Mouse (Mus musculus) T-helper 17 cell (primary cell): ENCODE measurements around the gene Bbx.

Experiments used
- in situ Hi-C, 2 experiments: fragments of 300-600 bp; cut with MboI, MseI; formaldehyde crosslinking; loops; 1 replicate in 1 of 2; 2 replicates in 1 of 2; pipeline ENCODE4 v1.15.1; 2025; ENCODE audit warnings: high pct_unique_total_duplicates in 2 of 2

The Bbx gene

DNA sequence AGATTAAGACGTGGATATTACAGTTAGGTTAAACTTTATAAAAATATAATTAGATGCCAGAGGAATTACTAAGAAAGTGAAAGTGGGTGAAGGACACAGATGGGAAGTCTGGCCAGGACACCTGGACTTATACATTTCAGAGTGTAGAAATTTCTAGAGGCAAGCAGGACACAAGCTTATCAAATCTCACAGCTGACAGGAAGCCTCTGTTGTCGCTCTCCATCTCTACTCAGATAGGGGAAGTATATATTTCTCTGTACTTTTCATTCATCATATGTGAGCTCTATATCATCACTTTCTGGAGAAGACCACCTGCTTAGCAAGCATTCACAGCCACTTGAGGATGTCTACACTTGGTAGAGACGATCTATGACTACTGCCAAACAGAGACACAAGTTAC lies 113.9 kb downstream of the Bbx start:
- in situ Hi-C loops = loop anchor here in 1 of 2 experiments (5.0 kb wide), 1 partner anchor 61 kb away; no protein-coding TSS in a partner anchor

DNA sequence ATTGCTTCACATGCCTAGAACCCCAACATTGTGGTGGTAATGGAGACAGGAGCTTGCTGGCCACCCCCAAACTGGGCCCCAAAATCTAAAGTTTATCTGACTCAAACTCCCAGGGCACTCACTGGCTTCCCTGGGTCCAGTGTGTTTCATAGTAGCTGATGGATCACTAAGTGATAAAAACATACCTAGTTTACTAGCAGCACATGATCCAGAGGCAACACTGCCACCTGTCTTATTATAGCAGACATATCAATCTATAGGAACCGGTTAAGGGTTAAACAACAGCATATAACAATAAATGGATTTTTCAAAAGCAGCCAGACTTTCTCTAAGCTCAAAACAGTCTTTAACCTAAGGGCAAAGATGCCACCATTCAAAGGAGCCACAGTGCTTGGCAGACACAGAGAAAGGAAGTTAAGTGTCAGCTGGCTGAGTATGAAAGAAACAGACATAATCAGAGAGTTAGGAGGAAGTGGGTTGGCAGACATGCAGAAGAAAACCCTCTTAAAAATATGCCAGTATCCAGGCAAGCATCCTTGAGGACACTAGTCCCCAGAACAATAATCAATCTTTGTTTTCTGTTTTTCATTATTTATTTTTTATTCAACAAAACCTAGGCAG lies 116.7 kb downstream of the Bbx start:
- in situ Hi-C loops = loop anchor here in 1 of 2 experiments (5.0 kb wide), 1 partner anchor 58 kb away; no protein-coding TSS in a partner anchor

DNA sequence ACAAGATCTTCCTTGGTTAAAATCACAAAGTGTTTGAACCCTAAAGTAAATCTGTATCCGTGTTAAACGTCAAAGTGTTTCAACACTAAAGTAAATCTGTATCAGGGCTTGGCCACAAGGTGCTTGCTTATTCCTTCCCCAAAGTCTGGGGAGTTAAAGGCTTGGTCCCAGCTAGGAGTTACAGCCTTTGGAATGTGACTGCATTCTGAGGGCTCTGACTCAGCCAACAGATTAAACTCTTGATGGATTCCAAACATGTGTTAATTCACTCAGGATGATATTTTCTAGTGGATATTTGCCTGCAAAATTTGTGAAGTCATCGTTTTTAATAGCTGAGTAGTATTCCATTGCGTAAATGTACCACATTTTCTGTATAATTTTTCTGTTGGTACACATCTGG lies 120.6 kb downstream of the Bbx start:
- in situ Hi-C loops = no loop called here

GRCm38 (mm10) chr16:50309411-50310042 lies 122.7 kb downstream of the Bbx start:
- in situ Hi-C loops = no loop called here

- in situ Hi-C loops = no loop called here
These were observed 123.9 kb downstream of the Bbx start for GRCm38 (mm10) chr16:50308256-50308655.

- in situ Hi-C loops = no loop called here
These were observed 125.0 kb downstream of the Bbx start for GRCm38 (mm10) chr16:50307231-50307630.

- in situ Hi-C loops = no loop called here
These were observed 125.5 kb downstream of the Bbx start for GRCm38 (mm10) chr16:50306727-50307126.

GRCm38 (mm10) chr16:50305156-50305555 lies 127.0 kb downstream of the Bbx start:
- in situ Hi-C loops = no loop called here

DNA sequence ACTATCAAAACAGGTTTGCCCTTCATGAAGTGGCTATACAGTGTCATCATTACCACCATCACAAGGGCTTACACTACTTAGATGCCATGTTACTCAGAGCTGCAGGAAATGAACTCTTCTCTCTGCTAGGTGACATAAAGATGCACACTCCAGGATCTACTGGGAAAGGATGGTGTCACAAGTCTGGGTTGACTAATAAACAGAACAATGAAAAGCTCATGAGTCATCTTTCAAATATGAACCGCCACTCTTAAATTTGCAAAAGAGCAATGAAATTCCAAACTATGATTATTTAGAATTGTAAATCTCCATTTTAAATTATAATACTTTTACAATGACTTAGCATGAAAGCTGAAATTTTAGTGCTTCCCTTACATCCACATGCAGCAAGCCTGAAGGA lies 129.6 kb downstream of the Bbx start:
- in situ Hi-C loops = no loop called here

- in situ Hi-C loops = no loop called here
These were observed 133.3 kb downstream of the Bbx start for GRCm38 (mm10) chr16:50298743-50299443.

DNA sequence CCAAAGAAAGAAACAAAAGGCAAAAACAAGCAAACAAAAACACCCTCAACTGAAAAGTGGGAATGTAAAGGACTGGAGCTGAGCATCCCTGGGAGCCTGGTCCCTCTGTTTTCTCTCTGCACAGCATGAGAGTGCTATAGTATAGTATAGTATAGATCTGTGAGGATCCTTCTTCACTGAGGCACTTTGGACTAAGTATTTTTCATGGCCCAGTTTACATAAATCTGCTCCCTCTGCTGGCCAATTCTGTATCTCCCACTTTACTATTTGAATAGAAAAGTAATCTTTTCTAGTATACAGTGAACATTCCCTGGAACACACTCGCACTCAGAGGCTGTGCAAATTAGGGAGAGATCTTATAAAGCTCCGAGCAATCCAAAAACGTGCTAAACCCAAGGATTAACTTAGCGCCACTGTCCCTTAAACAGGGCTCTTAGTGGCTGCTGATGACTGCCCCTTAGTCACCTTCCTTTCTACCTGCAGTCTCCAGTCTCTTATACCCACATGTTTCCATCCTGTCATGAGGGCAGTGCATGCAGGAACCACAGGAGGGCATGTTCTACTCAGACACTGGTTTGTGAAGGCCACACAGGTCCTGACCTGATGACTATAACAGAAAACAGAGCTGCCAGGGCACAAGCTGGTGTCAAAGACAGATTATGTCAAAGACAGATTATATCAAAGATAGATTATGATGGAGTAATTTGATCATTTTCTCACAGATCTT lies 138.5 kb downstream of the Bbx start:
- in situ Hi-C loops = no loop called here

DNA sequence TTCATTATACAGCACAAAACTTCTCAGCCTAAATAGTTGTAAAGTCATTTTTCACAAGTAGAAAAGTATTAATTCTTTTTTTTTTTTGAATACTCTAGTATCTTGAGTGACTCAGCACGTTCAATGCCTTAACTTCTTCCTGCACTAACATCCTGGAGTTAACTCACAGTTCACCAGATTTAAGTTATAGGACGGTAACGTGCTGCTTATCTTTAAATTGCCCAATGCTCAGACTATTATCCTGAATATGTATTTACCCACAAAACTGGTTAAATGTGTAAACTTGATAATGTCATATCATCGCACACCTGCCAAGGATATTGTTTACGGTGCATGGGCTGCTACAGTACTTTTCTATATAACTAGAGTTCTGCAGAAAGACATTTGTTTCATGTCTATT lies 139.4 kb downstream of the Bbx start:
- in situ Hi-C loops = no loop called here

- in situ Hi-C loops = no loop called here
These were observed 142.4 kb downstream of the Bbx start for GRCm38 (mm10) chr16:50289764-50290163.

DNA sequence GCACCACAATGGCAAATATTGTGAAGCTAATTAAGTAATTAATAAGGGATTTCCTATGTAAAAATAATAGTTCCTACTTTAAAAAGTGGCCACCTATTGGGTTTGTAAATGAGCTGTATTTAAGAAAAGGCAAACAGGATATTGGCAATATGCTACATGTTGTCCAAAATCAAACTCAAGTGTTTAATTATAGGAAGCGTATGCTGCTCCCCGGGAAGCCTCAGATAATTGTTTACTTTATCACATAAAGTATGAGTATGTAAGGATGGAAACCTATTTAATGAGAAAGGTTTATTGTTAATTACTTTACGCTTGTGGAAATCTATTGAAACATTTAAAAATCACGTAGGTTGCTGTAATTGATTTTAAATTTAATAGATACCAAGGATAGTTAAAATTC lies 159.4 kb downstream of the Bbx start:
- in situ Hi-C loops = loop anchor here in 1 of 2 experiments (25.0 kb wide), 1 partner anchor 464 kb away; no protein-coding TSS in a partner anchor

GRCm38 (mm10) chr16:50262647-50263046 lies 169.5 kb downstream of the Bbx start:
- in situ Hi-C loops = loop anchor here (10.0 to 25.0 kb wide), 2 partner anchors 475 to 482 kb away; no protein-coding TSS in a partner anchor

DNA sequence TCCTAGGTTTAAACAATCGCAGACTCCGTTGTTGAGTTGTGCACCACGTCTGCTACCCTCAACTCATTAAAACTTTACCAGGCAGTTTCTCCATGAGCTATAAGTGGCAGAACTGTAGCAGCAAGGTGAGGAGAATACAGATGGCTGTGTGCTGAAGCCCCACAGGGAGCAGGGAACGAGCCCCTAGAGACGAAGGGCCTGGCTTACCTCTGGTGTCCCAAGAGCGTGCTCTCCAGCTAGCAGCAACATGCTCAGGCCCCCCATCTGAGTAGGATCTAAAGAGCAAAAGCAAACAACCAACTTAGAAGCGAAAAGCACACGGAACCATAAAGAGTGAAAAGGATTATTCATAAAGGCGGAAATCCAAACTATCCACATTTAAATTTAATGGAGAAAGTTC lies 170.0 kb downstream of the Bbx start:
- in situ Hi-C loops = loop anchor here (10.0 to 25.0 kb wide), 2 partner anchors 475 to 483 kb away; no protein-coding TSS in a partner anchor

DNA sequence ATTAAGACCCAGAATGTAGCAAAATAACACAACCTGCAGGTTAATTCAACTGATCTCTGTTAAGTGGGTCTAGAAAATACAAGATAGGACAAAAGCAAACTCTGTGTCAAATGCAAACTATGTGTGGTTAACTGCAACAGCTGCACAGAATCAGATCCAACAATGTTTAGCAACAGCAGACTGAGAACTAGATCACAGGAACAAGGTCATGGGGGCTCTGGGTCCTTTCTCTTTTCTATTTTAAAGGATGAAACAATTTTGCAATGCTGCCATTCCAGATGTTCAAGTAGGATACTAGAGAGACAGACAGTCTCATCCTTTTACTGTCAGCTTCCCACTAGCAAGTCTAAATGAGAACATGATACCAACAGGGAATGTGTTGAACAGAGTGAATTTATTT lies 170.4 kb downstream of the Bbx start:
- in situ Hi-C loops = loop anchor here (10.0 to 25.0 kb wide), 2 partner anchors 476 to 483 kb away; no protein-coding TSS in a partner anchor

DNA sequence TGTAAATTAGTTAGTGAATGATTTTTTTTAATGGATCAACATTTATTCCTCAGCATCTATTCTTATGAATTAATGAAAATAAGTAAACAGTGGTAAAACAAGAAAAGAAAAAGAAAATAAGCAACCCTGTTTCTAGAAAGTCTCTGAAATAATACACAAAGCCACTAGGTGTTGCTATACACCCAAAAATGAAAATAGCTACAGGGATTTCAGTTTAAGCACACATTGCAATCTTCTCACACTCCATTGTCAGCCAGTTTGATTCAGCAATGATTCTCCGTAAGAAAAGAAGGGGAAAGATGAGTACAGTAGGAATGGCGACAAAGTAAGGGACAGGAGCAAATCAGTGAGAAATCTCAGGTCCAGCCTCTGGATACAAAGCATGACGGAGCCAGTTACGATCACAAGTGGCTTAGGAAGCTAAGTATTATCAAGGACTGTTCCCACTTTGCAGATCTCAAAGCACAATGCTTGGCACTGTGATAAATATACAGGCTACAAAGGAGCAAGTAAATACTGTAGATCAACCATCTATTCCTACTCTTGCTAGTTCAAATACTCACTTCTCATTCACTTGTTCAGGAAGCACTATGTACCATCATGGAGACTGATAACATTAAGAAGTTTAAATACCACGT lies 177.5 kb downstream of the Bbx start:
- in situ Hi-C loops = loop anchor here (5.0 to 25.0 kb wide), 2 partner anchors 63 to 483 kb away; no protein-coding TSS in a partner anchor

DNA sequence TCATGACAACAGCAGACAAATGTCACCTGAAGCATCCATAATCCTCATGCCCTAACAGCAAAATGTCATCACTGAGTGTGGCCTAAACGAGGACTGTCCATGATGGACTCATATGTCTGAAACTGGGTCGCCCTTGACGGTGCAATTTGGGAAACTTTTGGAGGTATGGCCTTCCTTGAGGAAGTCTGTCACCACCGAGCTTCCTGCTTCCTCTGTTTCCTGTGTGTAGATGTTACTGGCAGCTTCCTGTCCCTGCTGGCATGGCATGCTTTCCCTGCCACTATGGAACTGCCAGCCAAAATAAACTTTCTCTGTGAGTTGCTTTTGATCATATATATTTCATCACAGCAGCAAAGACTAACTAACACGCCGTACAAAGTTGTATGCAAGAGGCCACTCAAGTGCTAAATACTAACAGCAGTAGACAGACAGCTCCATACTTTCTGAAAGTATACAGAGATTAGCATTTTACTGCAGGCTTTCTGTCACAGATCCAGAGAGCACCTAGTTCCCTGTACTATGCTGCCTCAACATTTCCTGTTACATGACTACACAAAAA lies 180.7 kb downstream of the Bbx start:
- in situ Hi-C loops = loop anchor here in 1 of 2 experiments (25.0 kb wide), 1 partner anchor 486 kb away; no protein-coding TSS in a partner anchor

DNA sequence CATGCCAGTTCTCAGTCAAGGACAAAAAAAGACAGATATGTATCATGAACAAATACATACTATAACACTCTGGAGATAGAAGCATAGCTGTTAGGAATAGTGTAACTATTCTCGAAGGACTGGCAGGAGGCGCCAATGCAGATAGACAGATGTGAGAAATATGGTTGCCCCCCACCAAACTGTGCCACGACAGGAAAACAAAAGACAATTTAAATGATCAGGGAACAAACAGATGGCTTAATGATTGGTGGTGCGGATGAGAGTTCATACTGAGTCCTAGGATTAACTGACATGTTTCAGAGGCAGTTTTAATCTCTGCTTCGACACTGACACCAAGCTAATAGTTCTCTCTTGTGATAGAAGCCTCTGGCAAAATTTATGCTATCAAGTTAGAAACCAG lies 181.7 kb downstream of the Bbx start:
- in situ Hi-C loops = loop anchor here in 1 of 2 experiments (25.0 kb wide), 1 partner anchor 487 kb away; no protein-coding TSS in a partner anchor

DNA sequence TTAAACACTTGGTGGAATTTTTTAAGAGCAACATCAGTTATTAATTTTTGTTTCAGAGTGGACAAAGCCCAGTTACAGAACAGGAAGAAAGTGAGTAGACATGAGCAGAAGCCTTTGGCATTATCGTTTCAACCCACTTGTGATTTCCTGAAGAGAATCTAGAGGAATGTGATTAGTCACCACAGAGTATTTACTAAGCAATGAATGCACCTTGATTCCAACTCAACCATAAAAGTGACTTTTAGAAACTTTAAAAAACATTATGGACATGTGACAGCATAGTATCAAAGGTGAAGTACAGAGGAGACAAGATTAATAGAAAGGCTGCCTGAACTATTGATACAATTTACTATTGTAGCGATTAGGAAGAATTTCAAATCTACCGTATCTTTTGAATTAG lies 183.2 kb downstream of the Bbx start:
- in situ Hi-C loops = no loop called here
